8 mouse cellular contexts compared by ENCODE assay signal in genomic region chr5:106926369-106926686, GRCm38 (mm10). TPM values are rescaled to one million over a fixed set of nuclear protein-coding genes. Genes with fewer than 3 reads are reported as not detected.
A peak's percentile ranks its signal among the peaks of the same experiment; 100 is the strongest.
DNase-seq lines count a peak whose midpoint lies in the region; ATAC-seq and TF ChIP-seq lines count a peak whose summit lies in the region.

No protein-coding gene starts in this region.

- no peaks in the 10 kb centered on the region for H3K36me3 ChIP-seq in testis, adult 2 months (ENCODE audit: control insufficient read depth, insufficient read depth, low read length)
- no peaks in the 10 kb centered on the region for H3K36me3 ChIP-seq in liver, embryonic 13.5 days

- H3K4me2 ChIP-seq in liver, embryonic 13.5 days: peak overlapping the region; percentile 83

- peak overlapping the region; percentile 68 for H3K9ac ChIP-seq in liver, embryonic 13.5 days

- H3K27me3 ChIP-seq in testis, adult 2 months (ENCODE audit: control insufficient read depth, insufficient read depth, low read length): no peaks in the 10 kb centered on the region
- H3K27me3 ChIP-seq in liver, embryonic 13.5 days: no peaks in the 10 kb centered on the region

- ATAC-seq in liver, embryonic 13.5 days (ENCODE audit: low read depth): no peak
- ATAC-seq in erythroid progenitor cell, adult 5-6 weeks (replicated peaks; ENCODE audit: low FRiP score, poor library complexity, severe bottlenecking): no peak

- H3K4me1 ChIP-seq in testis, adult 2 months (ENCODE audit: control insufficient read depth, insufficient read depth, low read length): peaks cover 5% of the 10 kb centered on the region
- H3K4me1 ChIP-seq in liver, embryonic 13.5 days (replicated peaks): peaks cover 27% of the 10 kb centered on the region

- 67% methylated on average over 4 of the region's 4 CpGs for WGBS in liver, embryonic 13.5 days (ENCODE audit: insufficient replicate concordance)

- TF ChIP-seq CTCF in gastrocnemius, adult 2 months (IDR thresholded peaks at IDR 0.05): no peak
- TF ChIP-seq CTCF in testis, adult 2 months (IDR thresholded peaks at IDR 0.05; ENCODE audit: control insufficient read depth, insufficient read depth, insufficient replicate concordance, low read depth, low read length): no peak

- TF ChIP-seq POLR2A in testis, adult 2 months (IDR thresholded peaks at IDR 0.05; ENCODE audit: control insufficient read depth, low read depth, low read length): no peak

- intact Hi-C loops in gastrocnemius, adult 2 months (cut with DNase I): no loop called here

- peak overlapping the region; percentile 78 for H3K4me3 ChIP-seq in gastrocnemius, adult 2 months
- peak overlapping the region; percentile 95 for H3K4me3 ChIP-seq in testis, adult 2 months (ENCODE audit: control insufficient read depth, low read depth, low read length)
- peak overlapping the region; percentile 62 for H3K4me3 ChIP-seq in liver, embryonic 13.5 days (replicated peaks)

- no peak overlapping the region for H3K27ac ChIP-seq in gastrocnemius, adult 2 months
- peak overlapping the region; percentile 92 for H3K27ac ChIP-seq in testis, adult 2 months (ENCODE audit: control insufficient read depth, insufficient read depth, low read depth, low read length)
- H3K27ac ChIP-seq in liver, embryonic 13.5 days: no peak overlapping the region

- no peaks in the 10 kb centered on the region for H3K9me3 ChIP-seq in liver, embryonic 13.5 days (replicated peaks)

- DNase-seq in gastrocnemius, adult 2 months: no peak
- DNase-seq in gastrocnemius, postnatal 4 days (ENCODE audit: low spot score in 2 of 2): no peak
- DNase-seq in testis, postnatal 10 days (ENCODE audit: low spot score): no peak
- DNase-seq in liver, embryonic 13.5 days: no peak
- DNase-seq in adrenal gland, postnatal 10 days: no peak
- DNase-seq in thymus, postnatal 0 days (ENCODE audit: low spot score): no peak

RNA-seq across cellular contexts. Expression of gene Hfm1, which starts 0.2 kb away (rescaled TPM):
- not detected for total RNA-seq in gastrocnemius, adult 2 months (2021)
- not detected for total RNA-seq in gastrocnemius, postnatal 4 days (2021)
- 6.7 and 8.9 TPM in 2 replicates for polyA plus RNA-seq in testis, adult 2 months (2012; rRNA removed)
- 0.10 TPM in 1 of 2 replicates, not detected in the other for polyA plus RNA-seq in liver, embryonic 13.5 days (2015; fragmentation: Nextera tagmentation; extraction: Ambion mirVana)
- under 1 TPM; 0.12 to 0.30 TPM for total RNA-seq in adrenal gland, postnatal 10 days (2021)
- 5.0 TPM in 1 of 2 replicates, not detected in the other for total RNA-seq in erythroid progenitor cell, adult 5-6 weeks (2015; ENCODE audit: low replicate concordance)
- not detected in 2 replicates for total RNA-seq in erythroid progenitor cell, adult 5-6 weeks (2017; ENCODE audit: low replicate concordance)
- polyA plus RNA-seq in thymus, postnatal 0 days (2015; fragmentation: Nextera tagmentation; extraction: Ambion mirVana): 1.7 and 2.2 TPM in 2 replicates

RNA-seq across cellular contexts. Expression of gene Cdc7, which starts 37.8 kb away (rescaled TPM):
- under 1 TPM; 0.31 to 0.47 TPM for total RNA-seq in gastrocnemius, adult 2 months (2021)
- total RNA-seq in gastrocnemius, postnatal 4 days (2021): 1 to 10 TPM; 6.5 to 7.1 TPM
- 14.3 and 17.1 TPM in 2 replicates for polyA plus RNA-seq in testis, adult 2 months (2012; rRNA removed)
- 18.9 and 22.1 TPM in 2 replicates for polyA plus RNA-seq in liver, embryonic 13.5 days (2015; fragmentation: Nextera tagmentation; extraction: Ambion mirVana)
- 10 to 100 TPM in 1 of 2 experiments, 1 to 10 TPM in 1; 5.7 to 10.6 TPM for total RNA-seq in adrenal gland, postnatal 10 days (2021)
- total RNA-seq in erythroid progenitor cell, adult 5-6 weeks (2015; ENCODE audit: low replicate concordance): 45.4 and 69.6 TPM in 2 replicates
- total RNA-seq in erythroid progenitor cell, adult 5-6 weeks (2017; ENCODE audit: low replicate concordance): 17.3 and 52.6 TPM in 2 replicates
- polyA plus RNA-seq in thymus, postnatal 0 days (2015; fragmentation: Nextera tagmentation; extraction: Ambion mirVana): 33.1 and 37.4 TPM in 2 replicates

Comparison
In these comparisons a context has a peak if more than half of its experiments do, and no peak if none do; other contexts are left out.
1. RNA of gene Cdc7, which starts 37.8 kb away (total RNA-seq): 17.3 to 69.6 TPM in erythroid progenitor cell, adult 5-6 weeks, 5.7 to 10.6 TPM in adrenal gland, postnatal 10 days and 6.5 to 7.1 TPM in gastrocnemius, postnatal 4 days; 0.31 to 0.47 TPM in gastrocnemius, adult 2 months; every median in the first group is over 4 times any median in the second.
2. Peak in every context shown above with its lines, with median percentiles within 50 percentile points of each other: H3K4me3 ChIP-seq.